Mouse (Mus musculus) mesoderm, embryonic 11.5 days (tissue): ENCODE measurements at regions not wholly inside any gene's neighbourhood (a gene's known extent, or its start where the extent isn't known, plus 50 kb on each side); places are given as distances from the start of the nearest gene placed in this dataset.
A peak's percentile ranks its signal among the peaks of the same experiment; 100 is the strongest.

Experiments used
- DNase-seq: peaks from one replicate; pipeline ENCODE4 v3.0.0-alpha.2; 2012; ENCODE audit warnings: low read depth, low spot score

DNA sequence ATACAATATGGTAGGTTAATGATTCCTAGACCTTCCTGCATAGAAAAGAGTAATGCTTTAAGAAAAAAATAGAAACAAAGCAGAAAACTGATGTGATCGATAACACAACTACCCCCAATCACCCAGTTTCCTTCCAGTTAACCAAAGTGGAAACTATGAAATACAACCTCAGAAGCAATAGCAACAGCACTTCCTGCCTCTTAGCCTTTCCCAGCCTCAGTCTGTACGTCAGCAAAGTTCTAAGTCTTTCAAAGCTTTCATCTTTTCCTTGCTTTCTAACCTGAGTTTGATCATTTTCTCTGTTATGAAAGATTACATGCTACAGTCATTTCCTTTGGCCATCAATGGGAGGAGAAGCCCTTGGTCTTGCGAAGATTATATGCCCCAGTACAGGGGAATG, 355.9 kb upstream of the Cblb start:
- no peak for DNase-seq

DNA sequence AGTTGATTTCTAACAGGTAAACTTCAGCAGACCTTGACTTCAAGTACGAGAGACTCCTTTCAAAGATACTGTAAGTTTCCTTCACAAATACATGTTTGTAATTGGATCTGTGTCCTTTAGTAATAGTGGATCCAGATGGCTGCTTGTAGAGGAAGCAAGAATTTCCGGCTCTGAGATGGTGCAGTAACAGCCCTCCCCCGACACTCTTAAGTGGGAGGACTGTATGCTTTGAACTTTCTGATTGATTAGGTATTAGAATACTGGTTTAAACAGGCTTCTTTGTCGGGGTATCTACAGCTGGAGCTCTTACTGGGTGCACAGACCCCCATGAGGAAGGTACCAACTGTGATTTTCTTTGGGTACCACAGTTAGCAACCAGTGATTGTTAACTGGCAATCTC, 355.0 kb upstream of the Cblb start:
- DNase-seq, result peak; percentile 34

DNA sequence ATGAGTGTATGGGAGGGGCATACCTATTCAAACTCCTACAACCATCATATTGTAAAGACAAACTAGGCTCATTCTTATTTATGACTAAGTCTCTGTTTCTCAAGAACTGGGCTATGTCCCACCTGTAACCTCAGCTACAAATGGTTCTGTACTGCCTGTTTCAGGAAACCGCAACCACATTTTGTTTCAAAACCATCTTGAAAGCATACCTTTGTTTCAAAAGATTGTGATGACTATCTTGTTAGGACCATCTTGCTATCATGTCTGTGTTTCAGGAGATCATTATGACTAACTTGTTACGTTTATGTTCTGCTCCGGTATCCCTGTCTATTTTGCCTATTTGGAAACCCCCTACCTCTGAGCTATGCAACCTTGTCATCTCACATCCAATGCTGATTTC, 340.2 kb upstream of the Cblb start:
- DNase-seq, result no peak

DNA sequence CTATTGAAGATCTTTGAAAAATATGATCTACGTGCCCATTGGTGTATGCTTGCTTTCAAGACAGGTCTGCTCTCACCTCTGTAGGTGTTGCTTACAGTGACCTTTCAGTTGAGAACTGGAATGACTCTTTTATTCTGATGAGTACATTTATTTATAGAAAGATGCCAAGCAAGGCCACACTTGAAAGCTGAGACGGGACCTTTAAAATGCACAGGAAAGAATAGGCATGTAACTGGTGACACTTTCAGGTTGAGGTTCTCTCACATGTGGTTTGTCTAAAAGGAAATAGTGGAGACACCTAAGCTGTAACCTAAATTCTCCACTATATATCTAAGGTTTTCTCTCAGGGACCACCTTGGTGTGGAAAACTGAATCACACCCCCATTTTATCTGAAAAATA, 326.0 kb upstream of the Cblb start:
- DNase-seq, result no peak

DNA sequence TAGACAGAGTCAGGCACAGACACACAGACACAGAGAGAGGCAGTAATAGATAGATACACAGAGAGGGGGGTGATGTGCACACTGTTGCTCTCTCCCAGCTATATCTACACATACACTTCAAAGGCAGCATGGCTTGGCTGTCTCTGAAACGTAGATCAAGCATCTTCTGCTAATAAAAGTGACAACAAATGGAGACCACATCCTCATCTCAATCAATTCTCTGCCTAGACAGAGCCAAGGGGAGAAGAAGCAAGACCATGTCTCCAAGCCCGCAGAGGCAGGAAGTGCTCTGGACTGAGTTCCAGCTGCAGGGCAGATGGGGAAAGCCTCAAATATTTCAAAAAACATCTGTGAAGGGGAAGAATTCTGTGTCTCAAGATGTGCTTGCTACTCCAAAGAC, 312.3 kb upstream of the Cblb start:
- no peak for DNase-seq

DNA sequence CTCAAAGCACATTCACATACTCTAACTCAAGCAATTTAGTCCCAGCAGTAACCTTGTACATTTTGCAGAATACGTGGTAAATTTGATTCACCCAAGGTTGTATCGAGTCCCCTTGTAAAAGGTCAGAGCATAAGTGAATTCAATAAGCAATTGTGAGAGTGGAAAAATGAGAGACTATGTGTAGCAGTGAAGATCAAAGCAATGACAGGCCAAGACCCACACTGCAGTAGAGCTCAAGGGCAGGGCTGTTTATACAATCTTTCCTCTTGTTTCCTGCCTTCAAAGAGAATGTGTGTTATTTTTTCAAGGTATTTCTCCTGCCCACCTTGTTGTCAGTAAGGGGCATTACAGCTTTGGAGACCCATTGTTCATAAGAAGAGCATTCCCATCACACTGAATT, 311.4 kb upstream of the Cblb start:
- DNase-seq, result no peak

DNA sequence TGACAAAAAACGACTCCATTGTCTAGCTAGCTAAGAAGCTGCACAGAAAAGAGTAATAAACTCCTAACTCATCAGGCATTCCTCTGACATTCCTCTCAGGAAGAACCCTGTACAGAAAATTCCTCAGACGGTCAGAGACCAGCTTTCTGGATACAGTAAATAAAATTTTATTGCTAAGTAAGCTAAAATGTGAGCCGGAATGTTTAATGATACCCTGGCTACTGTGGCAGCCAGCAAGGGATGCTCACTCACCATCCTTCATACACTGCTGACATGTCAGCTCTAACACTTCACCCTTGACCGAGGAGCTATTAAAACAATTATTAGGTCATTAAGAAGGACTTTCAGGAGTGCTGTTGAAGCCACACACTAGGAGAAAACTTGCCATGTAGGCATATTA, 308.3 kb upstream of the Cblb start:
- peak; percentile 48 for DNase-seq

DNA sequence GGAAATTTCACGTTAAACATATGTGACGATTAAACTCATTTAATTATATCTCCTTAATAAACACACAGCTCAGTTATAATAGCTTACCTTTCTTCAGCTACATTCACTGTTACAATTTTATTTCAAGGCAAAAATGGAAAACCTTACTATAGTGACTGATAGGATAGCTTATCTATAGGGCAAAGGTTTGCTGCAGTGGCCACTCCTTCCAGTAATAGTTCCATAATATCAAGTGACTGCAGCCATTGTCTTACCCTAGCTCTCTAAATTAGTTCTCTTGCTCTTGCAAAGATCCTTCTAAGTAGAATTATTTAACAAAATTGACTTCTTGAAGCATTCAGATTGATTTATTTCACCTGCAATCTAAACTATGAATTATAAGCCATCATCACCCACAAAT, 289.1 kb upstream of the Cblb start:
- no peak for DNase-seq

DNA sequence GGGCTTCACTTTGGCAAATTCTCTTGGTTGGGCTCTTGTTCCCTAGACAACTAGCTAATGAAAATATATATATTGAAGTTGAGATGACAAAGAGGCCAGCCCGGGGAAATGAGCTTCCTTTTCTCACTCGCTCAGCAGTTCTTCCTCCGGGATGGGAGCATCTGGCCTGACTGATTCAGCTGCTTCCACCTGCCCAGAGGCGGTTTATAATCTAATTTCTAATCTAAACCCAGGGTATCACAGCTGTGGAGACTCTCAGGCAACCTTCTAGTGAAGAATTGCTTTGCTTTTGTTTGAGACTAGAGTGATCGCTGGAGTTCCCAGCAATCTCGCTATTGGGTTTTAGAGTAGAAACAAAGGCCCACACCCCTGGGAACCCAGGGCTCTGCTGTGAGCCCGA, 279.1 kb upstream of the Cblb start:
- DNase-seq, result peak; percentile 61

DNA sequence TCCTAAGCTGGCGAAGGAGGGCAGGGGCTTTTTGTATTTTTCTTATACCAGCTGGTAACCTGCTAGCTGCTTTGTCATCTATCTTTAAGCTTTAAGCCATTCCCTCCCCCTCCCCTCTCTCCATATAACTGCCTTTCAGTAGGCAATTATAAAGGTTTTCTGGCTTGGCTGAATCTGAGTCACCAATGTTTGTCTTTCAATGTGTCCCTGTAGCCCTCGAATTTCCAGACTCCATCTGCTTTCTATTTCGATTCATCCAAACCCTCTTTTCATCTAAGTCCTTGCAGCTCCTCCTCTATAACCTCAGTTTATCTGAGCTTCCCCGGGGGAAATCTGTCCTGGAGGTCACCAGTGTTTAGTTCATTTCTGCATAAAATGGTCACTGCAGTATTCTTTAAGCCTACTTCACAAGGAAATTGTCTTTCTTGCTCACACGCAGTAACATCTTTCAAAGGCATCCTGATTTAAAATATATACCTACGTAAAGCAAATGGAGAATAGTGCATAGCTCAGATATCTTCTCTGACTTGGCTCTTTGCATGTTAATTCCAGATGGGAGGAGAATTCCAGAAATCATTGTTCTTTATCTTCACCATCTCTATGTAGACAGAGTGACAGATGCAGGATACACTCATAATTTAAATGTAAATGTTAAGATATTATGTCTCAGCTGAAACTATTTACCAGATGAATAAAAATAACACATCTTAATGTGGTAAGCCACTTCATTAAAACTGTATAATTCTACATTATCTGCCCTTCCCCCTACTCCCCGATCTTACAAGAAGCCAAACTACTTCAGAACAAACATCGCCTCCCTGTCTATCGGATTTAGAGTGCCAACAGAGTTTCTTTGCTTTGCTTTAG, 272.4 kb upstream of the Cblb start:
- peak; percentile 26 for DNase-seq

DNA sequence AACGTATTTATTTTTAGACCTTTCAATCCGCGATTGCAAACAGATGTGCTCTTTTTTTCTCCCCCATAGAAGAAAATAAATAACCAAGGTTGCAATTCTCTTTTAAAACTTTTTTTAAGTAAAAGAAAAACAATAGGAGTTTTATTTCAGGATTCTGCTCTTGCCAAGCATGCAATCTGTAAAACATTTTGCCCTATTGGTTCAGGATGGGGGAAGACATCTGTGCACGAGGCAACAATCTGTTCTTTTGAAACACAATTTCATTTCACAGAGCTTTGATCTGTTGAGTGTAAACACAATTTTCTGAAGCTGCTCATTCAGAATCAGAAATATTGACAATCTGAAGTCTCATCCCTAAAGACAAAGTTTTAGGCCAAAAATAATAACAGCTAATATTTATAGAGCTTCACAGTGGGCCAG, 271.8 kb upstream of the Cblb start:
- DNase-seq, result no peak

DNA sequence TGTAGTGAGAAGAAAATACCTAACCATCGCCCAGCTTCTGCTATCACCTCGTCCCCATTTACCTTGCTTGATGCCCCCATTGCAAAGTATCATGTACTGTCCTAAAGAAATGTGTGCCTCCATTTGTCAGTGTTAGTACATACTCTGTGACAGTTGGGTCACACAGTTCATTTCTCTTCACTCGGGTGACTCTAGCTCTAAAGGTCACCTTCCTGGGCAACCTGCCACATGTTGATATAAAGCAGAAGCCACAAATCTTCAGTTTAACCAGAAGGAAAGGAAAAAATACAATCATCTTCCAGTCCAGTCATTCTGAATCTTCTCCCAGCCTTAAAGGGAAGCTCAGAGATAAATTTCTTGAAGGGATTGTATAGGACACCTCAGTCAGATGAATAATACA, 263.5 kb upstream of the Cblb start:
- DNase-seq, result no peak

DNA sequence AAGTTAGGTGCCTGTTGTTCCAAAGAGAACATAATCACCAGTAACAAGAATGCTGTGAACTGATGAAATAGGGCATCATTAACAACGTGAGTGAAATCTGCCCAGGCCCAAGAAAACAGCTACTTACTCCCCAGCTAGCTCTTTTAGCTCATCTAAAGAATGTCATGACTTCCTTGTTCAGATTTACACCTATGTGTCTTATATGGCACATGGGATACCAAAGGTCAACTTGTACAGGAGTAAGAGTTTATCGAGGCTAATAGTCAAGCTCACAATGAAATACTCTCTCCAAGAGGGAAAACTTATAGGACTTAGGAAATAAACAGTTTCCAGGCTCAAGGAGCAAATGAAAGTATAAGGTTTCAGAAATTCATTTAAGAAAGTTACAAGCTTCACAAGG, 252.1 kb upstream of the Cblb start:
- DNase-seq, result no peak

DNA sequence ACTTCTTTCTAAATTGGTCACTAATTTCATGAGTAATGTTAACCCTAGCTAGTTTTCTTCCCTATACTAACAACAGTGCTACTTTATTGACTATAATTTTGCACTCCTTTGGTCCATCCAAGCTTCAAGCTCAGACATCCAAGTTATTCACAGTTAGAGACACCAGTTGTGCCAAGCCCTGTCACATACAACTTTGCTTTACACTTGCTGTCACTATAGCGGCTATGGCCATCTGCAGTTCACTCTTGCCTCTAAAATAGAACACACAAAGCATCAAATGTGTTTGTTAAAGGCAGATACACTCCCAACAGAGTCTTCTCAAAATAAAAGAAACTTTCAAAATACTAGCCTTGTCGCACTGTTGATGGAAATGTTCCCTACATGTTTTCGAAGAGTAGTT, 236.0 kb upstream of the Cblb start:
- DNase-seq, result no peak

DNA sequence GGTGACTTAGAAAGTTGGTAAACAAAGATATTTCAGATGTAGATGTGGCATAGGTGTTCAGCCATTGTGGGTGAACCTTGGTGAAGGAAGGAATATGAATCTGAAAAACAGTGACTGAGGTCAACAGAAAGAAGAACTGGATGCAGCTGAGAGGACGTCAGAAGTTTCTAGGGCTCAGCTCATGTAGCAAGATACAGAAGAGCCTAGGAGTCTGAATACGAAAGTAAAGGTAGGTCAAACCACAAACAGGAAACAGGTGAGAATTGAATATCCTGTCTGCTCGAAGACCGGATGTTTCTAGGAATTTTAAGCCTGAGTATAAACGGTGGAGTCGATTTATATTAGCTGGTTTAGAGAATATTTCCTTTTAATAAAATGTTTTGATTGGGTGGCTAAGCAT, 223.7 kb upstream of the Cblb start:
- DNase-seq, result no peak

DNA sequence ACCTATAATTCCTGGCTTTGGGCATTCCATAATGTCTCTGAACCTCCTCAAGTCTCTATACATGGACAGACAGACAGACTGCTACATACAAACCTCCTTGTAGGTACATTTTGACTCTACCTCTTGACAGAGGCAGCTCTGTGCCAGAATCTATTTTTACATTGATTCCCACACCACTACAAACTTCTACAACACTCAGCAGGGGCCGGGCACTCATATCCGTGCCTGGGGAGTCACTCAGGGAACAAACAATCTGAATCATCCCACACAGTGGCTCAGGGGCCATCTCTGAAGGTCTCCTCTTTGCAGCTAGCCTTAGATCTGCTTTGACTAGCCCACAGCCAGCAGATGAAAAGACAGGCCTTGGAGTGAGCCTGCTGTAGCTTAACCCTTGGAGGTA, 221.9 kb upstream of the Cblb start:
- no peak for DNase-seq

DNA sequence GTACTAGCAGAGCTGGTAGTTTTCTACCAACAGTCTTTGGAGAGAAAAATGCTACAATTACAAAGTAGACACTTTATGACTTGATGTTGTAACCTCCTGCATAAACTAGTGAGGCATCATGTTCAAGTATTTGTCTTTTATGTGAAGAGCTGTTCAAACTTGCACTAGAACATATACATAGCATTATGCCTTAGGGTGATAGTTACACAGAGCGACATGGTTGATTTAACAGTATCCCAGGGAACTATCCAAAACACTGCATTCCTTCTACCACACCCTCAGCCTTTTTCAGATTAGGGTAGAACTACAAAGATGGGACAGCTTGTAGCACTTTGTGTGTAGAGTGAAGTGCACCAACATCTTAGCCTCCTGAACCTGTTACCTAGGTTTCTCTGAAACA, 220.0 kb upstream of the Cblb start:
- no peak for DNase-seq

DNA sequence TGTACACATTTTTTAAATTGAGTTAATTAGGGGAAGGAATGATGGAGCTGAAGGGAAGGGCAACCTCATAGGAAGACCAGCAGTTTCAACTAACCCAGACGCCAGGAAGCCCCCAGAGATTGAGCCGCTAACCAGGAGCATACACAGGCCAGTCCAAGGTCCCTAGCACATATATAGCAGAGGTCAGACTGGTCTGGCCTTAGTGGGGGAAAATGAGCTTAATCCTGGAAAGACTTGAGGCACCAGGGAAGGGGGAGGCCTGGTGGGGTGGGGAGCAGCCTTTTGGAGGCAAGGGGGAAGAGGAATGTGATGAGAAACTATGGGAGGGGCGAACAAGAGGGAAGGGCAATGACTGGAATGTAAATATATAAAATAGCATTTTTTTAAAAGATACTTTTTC, 188.3 kb upstream of the Cblb start:
- DNase-seq, result no peak

DNA sequence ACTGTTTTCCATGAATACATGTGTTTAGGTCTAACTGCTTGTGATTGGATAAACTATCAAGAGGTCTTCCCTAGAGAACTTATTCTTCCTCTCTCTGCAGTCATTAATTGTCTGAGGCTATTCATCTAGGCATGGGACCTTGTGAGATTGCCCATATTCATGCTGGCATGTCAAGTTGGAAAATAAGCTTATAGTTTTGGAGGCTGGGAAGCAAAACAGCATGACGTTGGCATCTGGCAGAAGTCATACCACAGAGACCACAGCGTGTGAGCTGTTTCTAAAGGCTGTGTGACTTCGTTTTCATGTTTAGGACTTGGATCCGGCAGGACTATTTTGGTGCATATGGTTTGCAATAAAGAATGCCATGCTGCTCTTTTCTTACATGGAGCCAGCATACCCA, 185.5 kb upstream of the Cblb start:
- DNase-seq, result no peak

DNA sequence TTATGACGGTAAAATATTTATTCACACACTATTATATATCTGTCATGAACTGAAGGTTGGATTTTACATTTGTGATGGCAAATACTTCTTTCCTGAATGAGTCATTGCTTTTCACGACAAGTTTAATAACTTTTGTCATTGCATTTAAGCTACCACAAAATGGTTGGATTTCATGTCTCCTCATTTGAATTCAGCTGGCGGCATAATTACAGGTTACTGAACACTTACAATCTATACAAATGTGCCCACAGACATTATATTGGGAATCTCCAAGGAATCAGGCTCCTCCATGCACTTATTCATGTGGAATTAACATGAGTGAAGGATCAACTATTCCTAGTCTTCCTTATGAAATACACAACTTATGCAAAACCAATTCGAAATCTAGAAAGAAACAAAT, 150.3 kb upstream of the Cblb start:
- DNase-seq, result no peak

DNA sequence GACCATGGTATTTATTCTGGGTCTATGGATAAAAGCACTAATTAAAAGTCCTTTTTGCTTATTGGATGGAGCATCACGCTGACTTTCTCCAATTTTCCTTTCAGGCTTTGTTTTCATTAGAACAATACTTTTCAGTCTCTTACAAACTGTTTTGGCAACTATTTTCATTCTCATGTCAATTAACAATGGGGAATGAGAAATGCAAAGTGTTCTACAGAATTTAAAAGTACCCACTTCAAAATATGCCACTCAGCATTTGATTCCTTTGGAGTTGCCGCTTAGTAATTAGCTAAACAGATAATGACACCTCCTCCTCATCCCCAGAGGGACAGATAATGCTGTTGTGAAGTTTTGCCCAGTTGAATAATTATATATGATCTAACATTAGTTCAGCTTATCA, 149.9 kb upstream of the Cblb start:
- no peak for DNase-seq

DNA sequence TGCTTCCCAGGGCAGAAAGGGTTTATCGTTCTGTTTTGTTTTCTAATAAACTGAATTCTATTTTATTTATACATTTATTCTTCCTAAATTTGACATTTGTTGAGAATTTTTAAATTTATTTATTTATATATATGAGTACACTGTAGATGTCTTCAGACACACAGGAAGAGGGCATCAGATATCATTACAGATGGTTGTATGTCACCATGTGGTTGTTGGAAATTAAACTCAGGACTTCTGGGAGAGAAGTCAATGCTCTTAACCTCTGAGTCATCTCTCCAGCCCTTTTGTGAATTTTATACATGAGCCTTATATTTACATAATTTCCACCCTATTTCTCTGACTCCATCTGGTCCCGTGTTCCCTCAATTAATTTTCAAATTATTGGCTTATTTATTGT, 147.2 kb upstream of the Cblb start:
- DNase-seq, result no peak

DNA sequence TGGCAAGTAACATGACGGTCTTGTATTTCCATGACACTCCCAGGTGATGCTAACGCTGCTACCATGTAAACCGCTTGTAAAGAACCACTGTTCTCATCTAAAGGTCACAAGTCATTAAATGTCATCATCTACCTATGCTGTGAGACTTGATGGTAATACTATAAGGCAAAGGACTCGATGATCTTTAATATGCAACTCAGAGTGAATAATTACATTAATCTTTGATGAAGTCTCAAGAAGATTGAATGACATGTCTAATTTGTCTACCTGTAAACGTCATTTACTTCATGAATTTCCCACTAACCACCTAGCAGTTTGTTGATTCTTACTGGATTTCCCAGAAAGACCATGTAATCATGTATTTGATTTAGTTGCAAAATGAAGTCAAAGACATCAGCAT, 143.5 kb upstream of the Cblb start:
- no peak for DNase-seq

DNA sequence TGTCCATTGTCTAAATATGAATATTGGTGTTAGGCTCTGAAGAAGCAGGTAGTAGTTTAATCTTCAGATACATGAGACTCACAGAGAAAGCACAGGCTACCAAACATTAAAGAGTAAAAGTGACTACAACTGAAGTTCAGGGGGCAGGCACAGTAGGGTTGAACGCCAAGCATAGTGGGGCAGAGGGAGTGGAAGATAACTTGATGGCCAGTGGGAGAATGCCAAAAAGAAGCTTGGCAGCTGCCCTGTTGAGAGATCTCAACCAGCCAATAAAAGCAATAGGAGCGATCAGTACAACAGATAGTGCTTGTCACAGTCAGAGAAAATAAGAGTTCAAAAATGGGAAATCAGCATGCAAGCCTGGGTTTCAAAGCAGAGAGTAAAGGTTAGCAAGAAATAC, 125.4 kb upstream of the Cblb start:
- DNase-seq, result no peak
